Mouse (Mus musculus): Measurements from ENCODE around the gene Vps45.

The Vps45 gene

DNA sequence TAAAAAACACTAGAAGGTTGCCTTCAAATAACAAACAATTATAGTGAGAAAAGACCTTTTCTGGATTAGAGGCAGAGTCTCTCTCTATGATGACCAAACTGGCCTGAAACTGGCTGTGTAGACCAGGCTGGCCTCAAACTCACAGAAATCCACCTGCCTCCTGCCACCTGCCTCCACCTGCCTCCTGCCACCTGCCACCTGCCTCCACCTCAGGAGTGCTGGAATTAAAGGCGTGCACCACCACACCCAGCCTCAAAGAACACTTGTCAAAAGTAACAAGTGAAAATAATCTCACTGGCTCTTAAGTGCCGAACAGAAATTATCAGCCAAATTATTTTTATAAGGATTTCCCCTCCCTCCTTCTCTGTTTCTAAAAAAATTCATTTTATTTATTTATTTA is 42.6 kb downstream of the Vps45 start:
- H3K4me1 ChIP-seq (replicated peaks; ENCODE audit: low read depth, low read length) = peaks cover 8% of the 10 kb centered on the region
- H3K9me3 ChIP-seq (ENCODE audit: low read length) = no peaks in the 10 kb centered on the region
- no peaks in the 10 kb centered on the region for H3K36me3 ChIP-seq (ENCODE audit: insufficient read depth, low read length)
- H3K27me3 ChIP-seq (ENCODE audit: insufficient read depth, low read length) = no peaks in the 10 kb centered on the region
- H3K4me3 ChIP-seq (replicated peaks; ENCODE audit: low read length) = no peak overlapping the region
- TF ChIP-seq POU5F1 (IDR thresholded peaks at IDR 0.05; ENCODE audit: borderline replicate concordance, low read length) = no peak
- no peak for TF ChIP-seq NANOG (IDR thresholded peaks at IDR 0.05; ENCODE audit: borderline replicate concordance, low read length)
- TF ChIP-seq CTCF (conservative IDR thresholded peaks at IDR 0.05; ENCODE audit: low read length) = no peak

DNA sequence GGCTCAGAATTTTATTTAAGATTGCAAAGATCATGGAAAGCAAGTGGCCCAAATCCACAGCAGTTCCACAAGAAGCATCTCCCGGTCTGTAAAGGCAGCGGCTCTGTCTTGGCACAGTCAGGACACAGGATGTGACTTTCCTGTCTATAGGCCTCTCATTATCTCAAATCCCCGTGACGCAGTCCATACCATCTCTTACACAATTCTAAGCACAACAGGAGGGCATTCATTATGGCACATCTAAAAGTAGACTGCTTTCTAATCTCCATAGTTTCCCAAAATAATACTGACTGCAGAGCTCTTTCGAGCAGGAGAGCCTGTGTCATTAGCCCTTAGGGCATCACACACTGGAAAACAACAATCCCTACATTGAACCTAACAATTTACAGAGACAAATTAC is 45.5 kb downstream of the Vps45 start:
- H3K9me3 ChIP-seq (ENCODE audit: low read length) = no peaks in the 10 kb centered on the region
- H3K36me3 ChIP-seq (ENCODE audit: insufficient read depth, low read length) = no peaks in the 10 kb centered on the region
- no peaks in the 10 kb centered on the region for H3K27me3 ChIP-seq (ENCODE audit: insufficient read depth, low read length)
- no peak overlapping the region for H3K4me3 ChIP-seq (replicated peaks; ENCODE audit: low read length)
- peaks cover 8% of the 10 kb centered on the region for H3K4me1 ChIP-seq (replicated peaks; ENCODE audit: low read depth, low read length)
- TF ChIP-seq POU5F1 (IDR thresholded peaks at IDR 0.05; ENCODE audit: borderline replicate concordance, low read length) = no peak
- no peak for TF ChIP-seq NANOG (IDR thresholded peaks at IDR 0.05; ENCODE audit: borderline replicate concordance, low read length)
- TF ChIP-seq CTCF (conservative IDR thresholded peaks at IDR 0.05; ENCODE audit: low read length) = no peak

DNA sequence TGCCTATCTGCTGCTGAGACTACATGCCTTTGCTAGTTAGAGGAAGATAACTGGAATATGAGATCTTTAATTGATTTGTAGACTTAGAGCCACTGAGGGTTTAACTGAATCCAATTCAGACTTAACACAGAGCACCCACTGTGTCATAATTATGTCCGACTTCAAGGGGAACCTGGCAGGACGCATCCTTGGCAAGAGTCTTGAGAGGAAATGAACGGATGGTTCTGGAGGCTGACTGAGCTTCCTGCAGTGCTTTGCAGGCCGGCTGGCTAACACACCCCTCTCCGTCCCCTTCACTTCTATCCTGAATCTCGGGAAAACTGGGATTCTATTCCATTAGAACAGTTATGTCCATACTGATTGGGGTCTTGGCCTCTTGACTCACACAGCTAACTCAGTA is 49.8 kb downstream of the Vps45 start:
- Histone ChIP-seq H3K4me3 (replicated peaks; ENCODE audit: low read length) (no peak overlapping the region), H3K4me1 (replicated peaks; ENCODE audit: low read depth, low read length) (no peaks in the 10 kb centered on the region), H3K27me3 (ENCODE audit: insufficient read depth, low read length) (no peaks in the 10 kb centered on the region), H3K9me3 (ENCODE audit: low read length) (no peaks in the 10 kb centered on the region), H3K36me3 (ENCODE audit: insufficient read depth, low read length) (no peaks in the 10 kb centered on the region)
- TF ChIP-seq NANOG (IDR thresholded peaks at IDR 0.05; ENCODE audit: borderline replicate concordance, low read length) = no peak
- no peak for TF ChIP-seq CTCF (conservative IDR thresholded peaks at IDR 0.05; ENCODE audit: low read length)
- no peak for TF ChIP-seq POU5F1 (IDR thresholded peaks at IDR 0.05; ENCODE audit: borderline replicate concordance, low read length)

DNA sequence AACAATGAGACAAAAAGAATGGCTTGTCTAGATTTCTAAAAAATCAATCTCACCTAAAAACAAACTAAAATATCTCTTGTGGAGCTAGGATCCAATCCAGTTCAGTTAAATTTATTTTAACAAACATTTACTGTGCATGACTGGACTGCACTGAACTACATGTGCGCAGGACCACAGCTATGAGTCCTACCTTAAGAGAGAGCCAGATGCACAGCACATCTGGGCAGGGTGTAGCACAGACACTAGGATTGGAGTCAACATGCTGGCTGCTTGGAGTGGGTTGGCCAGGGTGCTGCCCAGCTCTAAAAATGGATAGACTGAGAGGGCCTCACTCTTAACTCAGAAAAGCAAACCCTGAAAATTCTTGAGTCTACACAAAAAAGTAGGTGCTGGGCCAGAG is 56.7 kb downstream of the Vps45 start:
- H3K4me3 ChIP-seq (replicated peaks; ENCODE audit: low read length) = no peak overlapping the region
- TF ChIP-seq CTCF (conservative IDR thresholded peaks at IDR 0.05; ENCODE audit: low read length) (no peak), NANOG (IDR thresholded peaks at IDR 0.05; ENCODE audit: borderline replicate concordance, low read length) (no peak)
- H3K9me3 ChIP-seq (ENCODE audit: low read length) = no peaks in the 10 kb centered on the region
- no peaks in the 10 kb centered on the region for H3K36me3 ChIP-seq (ENCODE audit: insufficient read depth, low read length)
- peaks cover 26% of the 10 kb centered on the region for H3K27me3 ChIP-seq (ENCODE audit: insufficient read depth, low read length)
- peaks cover 19% of the 10 kb centered on the region for H3K4me1 ChIP-seq (replicated peaks; ENCODE audit: low read depth, low read length)

DNA sequence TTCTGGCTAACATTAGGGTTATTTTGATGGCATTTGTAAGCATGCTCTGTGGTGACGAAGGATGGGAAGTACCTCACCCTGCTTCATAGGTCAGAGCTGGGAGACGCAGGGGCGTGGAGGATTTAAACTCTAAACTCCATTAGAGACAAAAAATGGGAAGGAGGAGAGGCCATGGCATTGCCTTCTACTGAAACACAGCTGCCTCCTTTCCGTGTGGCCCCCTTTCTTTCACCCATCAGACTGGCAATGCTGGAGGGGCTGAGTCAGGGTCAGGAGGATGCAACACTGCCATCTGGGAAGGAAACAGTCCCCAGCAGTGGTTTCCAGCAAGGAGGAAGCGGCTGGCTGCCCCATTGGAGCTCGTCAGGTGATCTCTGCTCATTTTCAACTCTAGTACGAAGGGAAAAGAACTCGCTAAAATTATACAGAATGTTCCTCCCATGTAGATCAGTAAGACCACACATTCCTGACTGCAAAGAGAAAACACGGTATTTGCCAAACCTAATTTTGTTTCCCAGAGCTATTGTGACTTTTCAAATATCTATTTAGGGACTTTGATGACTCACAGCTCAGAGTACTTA is 57.3 kb downstream of the Vps45 start:
- H3K4me3 ChIP-seq (replicated peaks; ENCODE audit: low read length) = no peak overlapping the region
- no peaks in the 10 kb centered on the region for H3K36me3 ChIP-seq (ENCODE audit: insufficient read depth, low read length)
- peaks cover 23% of the 10 kb centered on the region for H3K4me1 ChIP-seq (replicated peaks; ENCODE audit: low read depth, low read length)
- no peaks in the 10 kb centered on the region for H3K9me3 ChIP-seq (ENCODE audit: low read length)
- TF ChIP-seq POU5F1 (IDR thresholded peaks at IDR 0.05; ENCODE audit: borderline replicate concordance, low read length) (no peak), CTCF (conservative IDR thresholded peaks at IDR 0.05; ENCODE audit: low read length) (no peak), NANOG (IDR thresholded peaks at IDR 0.05; ENCODE audit: borderline replicate concordance, low read length) (no peak)
- peaks cover 32% of the 10 kb centered on the region for H3K27me3 ChIP-seq (ENCODE audit: insufficient read depth, low read length)

DNA sequence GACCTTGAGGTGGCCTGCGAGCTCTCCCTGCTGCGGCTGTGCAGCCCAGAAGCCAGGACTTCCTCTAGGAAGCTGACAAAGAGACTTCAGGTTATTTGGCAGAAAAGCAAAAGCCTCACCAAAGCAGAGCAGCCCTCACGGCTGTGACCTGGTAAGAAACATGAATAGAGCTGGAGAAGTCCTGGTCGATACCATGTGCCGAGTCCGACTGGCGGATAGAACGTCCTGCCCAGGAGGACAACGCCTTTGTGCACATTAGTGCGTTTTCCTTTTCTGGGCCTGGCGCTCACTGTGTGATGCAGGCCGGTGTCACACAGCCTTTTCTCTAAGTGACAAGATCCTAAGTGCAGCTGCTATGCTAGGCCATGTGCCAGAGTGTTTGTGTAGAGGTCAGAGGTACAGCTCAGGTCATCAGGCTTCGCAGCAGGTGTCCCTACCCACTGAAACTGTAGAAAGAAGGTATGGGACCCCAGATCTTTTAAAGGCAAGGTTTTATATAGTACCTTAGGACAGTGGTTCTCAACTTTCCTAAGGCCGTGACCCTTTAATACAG is 58.1 kb downstream of the Vps45 start:
- peaks cover 24% of the 10 kb centered on the region for H3K4me1 ChIP-seq (replicated peaks; ENCODE audit: low read depth, low read length)
- H3K36me3 ChIP-seq (ENCODE audit: insufficient read depth, low read length) = no peaks in the 10 kb centered on the region
- no peak for TF ChIP-seq POU5F1 (IDR thresholded peaks at IDR 0.05; ENCODE audit: borderline replicate concordance, low read length)
- TF ChIP-seq NANOG (IDR thresholded peaks at IDR 0.05; ENCODE audit: borderline replicate concordance, low read length) = no peak
- no peak for TF ChIP-seq CTCF (conservative IDR thresholded peaks at IDR 0.05; ENCODE audit: low read length)
- no peaks in the 10 kb centered on the region for H3K9me3 ChIP-seq (ENCODE audit: low read length)
- H3K27me3 ChIP-seq (ENCODE audit: insufficient read depth, low read length) = peaks cover 36% of the 10 kb centered on the region
- no peak overlapping the region for H3K4me3 ChIP-seq (replicated peaks; ENCODE audit: low read length)

DNA sequence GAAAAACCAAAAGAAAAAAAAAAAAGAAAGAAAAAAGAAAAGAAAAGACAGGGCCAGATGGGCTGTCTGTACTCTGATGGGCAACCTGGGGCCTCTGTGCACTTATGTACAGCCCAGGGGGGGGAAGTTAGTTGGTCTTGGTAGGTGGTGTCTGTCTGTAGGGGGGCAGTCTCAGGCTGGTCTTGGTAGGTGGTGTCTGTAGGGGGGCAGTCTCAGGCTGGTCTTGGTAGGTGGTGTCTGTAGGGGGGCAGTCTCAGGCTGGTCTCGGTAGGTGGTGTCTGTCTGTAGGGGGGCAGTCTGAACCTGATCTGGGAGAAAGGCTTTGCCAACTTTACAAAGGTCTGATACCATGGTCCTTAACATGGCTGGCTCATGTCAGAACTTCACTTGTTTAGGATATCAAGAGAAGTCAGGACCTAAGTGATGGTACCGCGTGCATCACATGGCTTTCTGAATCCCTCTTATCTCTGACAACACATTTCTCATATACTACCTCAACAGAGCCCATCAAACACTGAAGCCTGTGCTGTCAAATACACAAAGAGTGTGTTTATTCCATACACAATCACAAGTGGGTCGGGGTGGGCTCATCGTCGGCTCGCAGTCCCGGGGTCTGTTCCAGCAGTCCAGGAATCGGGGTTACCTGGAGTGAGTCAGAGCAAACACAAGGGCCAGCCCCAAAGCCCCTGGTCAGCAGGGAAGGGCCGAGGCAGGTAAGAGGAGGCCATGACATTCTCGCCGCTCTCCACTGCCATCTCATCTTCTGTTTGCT is 58.8 kb downstream of the Vps45 start:
- peaks cover 31% of the 10 kb centered on the region for H3K4me1 ChIP-seq (replicated peaks; ENCODE audit: low read depth, low read length)
- no peaks in the 10 kb centered on the region for H3K36me3 ChIP-seq (ENCODE audit: insufficient read depth, low read length)
- TF ChIP-seq CTCF (conservative IDR thresholded peaks at IDR 0.05; ENCODE audit: low read length) (no peak), NANOG (IDR thresholded peaks at IDR 0.05; ENCODE audit: borderline replicate concordance, low read length) (no peak), POU5F1 (IDR thresholded peaks at IDR 0.05; ENCODE audit: borderline replicate concordance, low read length) (no peak)
- H3K27me3 ChIP-seq (ENCODE audit: insufficient read depth, low read length) = peaks cover 42% of the 10 kb centered on the region
- no peak overlapping the region for H3K4me3 ChIP-seq (replicated peaks; ENCODE audit: low read length)
- no peaks in the 10 kb centered on the region for H3K9me3 ChIP-seq (ENCODE audit: low read length)

DNA sequence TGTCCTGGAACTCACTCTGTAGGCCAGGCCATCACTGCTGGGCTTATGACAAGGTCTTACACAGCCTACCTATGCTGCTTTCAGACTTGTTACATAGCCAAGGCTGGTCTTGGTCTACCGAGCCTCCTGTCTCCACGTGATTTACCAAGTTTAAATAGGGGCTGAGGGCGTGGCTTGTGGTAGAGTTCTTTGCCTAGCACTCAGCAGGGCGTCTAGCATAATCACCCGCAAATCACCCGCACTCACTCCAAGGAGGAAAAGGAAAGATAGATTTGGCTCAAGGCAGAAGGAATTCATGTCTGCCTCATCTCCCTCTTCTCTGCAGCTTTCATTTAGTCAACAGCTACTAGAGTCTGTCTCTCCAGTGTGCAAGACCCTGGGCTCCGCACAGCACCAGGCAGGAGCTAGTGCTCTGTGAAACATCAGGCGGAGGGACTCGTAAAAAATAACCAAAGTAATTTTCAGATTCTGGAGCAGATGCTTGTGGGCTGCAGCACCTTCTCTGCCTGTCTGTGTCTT is 61.0 kb downstream of the Vps45 start:
- Histone ChIP-seq H3K36me3 (ENCODE audit: insufficient read depth, low read length) (no peaks in the 10 kb centered on the region), H3K9me3 (ENCODE audit: low read length) (no peaks in the 10 kb centered on the region), H3K27me3 (ENCODE audit: insufficient read depth, low read length) (peaks cover 64% of the 10 kb centered on the region), H3K4me1 (replicated peaks; ENCODE audit: low read depth, low read length) (peaks cover 52% of the 10 kb centered on the region), H3K4me3 (replicated peaks; ENCODE audit: low read length) (no peak overlapping the region)
- TF ChIP-seq NANOG (IDR thresholded peaks at IDR 0.05; ENCODE audit: borderline replicate concordance, low read length) = no peak

All from E14TG2a.4 (cell line).